Mouse (Mus musculus) limb, embryonic 11.5 days (tissue): ENCODE measurements around the gene Rxylt1. TPM values are rescaled to one million over a fixed set of nuclear protein-coding genes. Genes with fewer than 3 reads are reported as not detected.

Source experiments
- ATAC-seq: fragments of 200-750 bp; cut with Nextera tagmentation; 2 replicates; pipeline ENCODE4 v1.8.0; 2017; ENCODE audit warnings: low read depth; ENCODE audit not compliant: insufficient number of reproducible peaks, low FRiP score, low TSS enrichment
- DNase-seq: peaks from one replicate; pipeline ENCODE4 v3.0.0-alpha.2; 2015; ENCODE audit warnings: low spot score
- H3K27ac ChIP-seq: fragments of 300-500 bp; sonication (generic); replicated peaks from 2 replicates; pipeline ENCODE4 v1.5.1; 2014; ENCODE audit warnings: low read depth, mild to moderate bottlenecking, low read length
- H3K27me3 ChIP-seq: fragments of 300-500 bp; sonication (generic); 2 replicates; pipeline ENCODE4 v1.6.1; 2014; ENCODE audit warnings: mild to moderate bottlenecking, low read length, mixed read lengths; ENCODE audit not compliant: control insufficient read depth, insufficient read depth
- H3K36me3 ChIP-seq: fragments of 300-500 bp; sonication (generic); 2 replicates; pipeline ENCODE4 v1.6.1; 2014; ENCODE audit warnings: mild to moderate bottlenecking, low read length, moderate library complexity, mixed read lengths; ENCODE audit not compliant: control insufficient read depth, insufficient read depth
- H3K4me1 ChIP-seq: fragments of 300-500 bp; sonication (generic); 2 replicates; pipeline ENCODE4 v1.6.1; 2014; ENCODE audit warnings: low read length, mixed read lengths; ENCODE audit not compliant: control insufficient read depth, insufficient read depth
- H3K4me2 ChIP-seq: fragments of 300-500 bp; sonication (generic); 2 replicates; pipeline ENCODE4 v1.6.1; 2014; ENCODE audit warnings: low read depth, mild to moderate bottlenecking, moderate library complexity; ENCODE audit not compliant: severe bottlenecking
- H3K4me3 ChIP-seq: fragments of 300-500 bp; sonication (generic); 2 replicates; pipeline ENCODE4 v1.5.1; 2014; ENCODE audit warnings: low read depth, low read length
- H3K9ac ChIP-seq: fragments of 300-500 bp; sonication (generic); 2 replicates; pipeline ENCODE4 v1.6.1; 2014; ENCODE audit warnings: mild to moderate bottlenecking, low read length
- H3K9me3 ChIP-seq: fragments of 300-500 bp; sonication (generic); 2 replicates; pipeline ENCODE4 v1.6.1; 2016; ENCODE audit warnings: low read length; ENCODE audit not compliant: control insufficient read depth
- WGBS: fragments of 180-500 bp; shearing (Covaris S2); extraction: QIAGEN DNeasy Blood & Tissue Kit; methylation state at CpG from one replicate; pipeline ENCODE4 v1.1.7; 2014; 5-methylcytosine and 5-hydroxymethylcytosine counted together
- polyA plus RNA-seq: library from polyadenylated mRNA; unstranded; fragments of >200 nt; fragmentation: Nextera tagmentation; extraction: Ambion mirVana; gene quantifications from 2 replicates; pipeline ENCODE4 v1.2.1, GENCODE M21; 2014

Gene Rxylt1
- polyA plus RNA-seq, 1 experiment from 2014 or later: 48.1 TPM

GRCm38 (mm10) chr10:122047727-122048365 is 49.3 kb downstream of the Rxylt1 start:
- peak overlapping the region; percentile 70 for H3K4me3 ChIP-seq
- DNase-seq (peak; percentile 95), ATAC-seq (peak; percentile 72; the same call in 1 of the 2 replicates)
- peaks cover 3% of the 10 kb centered on the region; the same call in 1 of the 2 replicates for H3K4me1 ChIP-seq
- no peak overlapping the region for H3K27ac ChIP-seq
- H3K9ac ChIP-seq: peak overlapping the region; percentile 90
- no peaks in the 10 kb centered on the region for H3K36me3 ChIP-seq
- peak overlapping the region; percentile 75 for H3K4me2 ChIP-seq
- no peaks in the 10 kb centered on the region for H3K9me3 ChIP-seq
- 11% methylated on average over 43 of the region's 44 CpGs for WGBS
- no peaks in the 10 kb centered on the region for H3K27me3 ChIP-seq

DNA sequence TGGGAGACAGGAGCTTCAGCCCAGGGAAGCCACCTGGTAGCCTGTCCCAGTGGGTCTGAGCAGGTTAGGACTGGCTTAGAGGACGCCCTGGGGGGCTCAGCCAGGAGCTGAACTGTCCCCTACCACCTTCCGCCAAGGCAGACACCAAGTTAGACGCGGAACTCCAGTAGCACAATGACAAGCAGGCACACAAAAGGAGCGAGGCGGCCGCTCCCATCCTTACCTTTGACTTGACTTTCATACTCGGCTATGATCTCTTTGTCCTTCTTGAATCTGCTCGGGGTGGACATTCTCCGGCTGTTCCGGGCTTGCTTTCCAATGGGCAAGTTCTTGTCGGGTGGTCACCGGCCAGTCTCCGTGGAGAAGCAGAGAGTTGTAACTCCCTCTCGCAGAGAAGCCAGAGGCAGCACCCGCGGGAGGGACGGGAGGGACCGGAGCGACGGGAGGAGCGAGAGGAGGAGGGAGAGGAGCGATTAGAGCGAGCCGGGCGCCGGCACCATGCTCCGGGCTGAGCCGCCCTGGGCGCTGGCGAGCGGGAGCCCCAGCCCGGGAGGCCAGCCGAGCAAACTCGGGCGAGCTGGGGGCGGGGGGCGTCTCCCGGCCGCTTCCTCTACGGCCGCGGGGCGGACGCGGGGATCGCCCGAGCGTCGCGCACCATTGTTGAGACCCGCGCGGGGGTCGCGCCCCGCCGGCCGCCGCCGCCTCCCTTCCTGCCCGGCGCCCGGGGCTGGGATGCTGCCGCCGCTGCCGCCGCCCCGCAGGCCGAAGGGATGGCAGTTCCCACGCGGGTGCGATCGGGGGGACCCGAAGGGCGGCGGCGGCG is 50.1 kb downstream of the Rxylt1 start, which contains the start of gene Srgap1:
TSS of gene Srgap1 (minus strand) at position 412 of the 823 bp plus-strand sequence.
- no peaks in the 10 kb centered on the region for H3K27me3 ChIP-seq
- H3K36me3 ChIP-seq: no peaks in the 10 kb centered on the region
- H3K4me3 ChIP-seq: peak within 1 kb of the TSS; percentile 70
- ATAC-seq (peak; percentile 76), DNase-seq (peak; percentile 80)
- H3K4me2 ChIP-seq: peak within 1 kb of the TSS; percentile 75
- H3K27ac ChIP-seq: peak within 1 kb of the TSS; percentile 65; the same call in 1 of the 2 replicates
- under 1% methylated on average over 52 of the region's 79 CpGs for WGBS
- H3K9ac ChIP-seq: peak within 1 kb of the TSS; percentile 90
- no peaks in the 10 kb centered on the region for H3K9me3 ChIP-seq
- H3K4me1 ChIP-seq: peaks cover 3% of the 10 kb centered on the region; the same call in 1 of the 2 replicates

- Histone ChIP-seq H3K27ac (no peak overlapping the region), H3K4me2 (peak overlapping the region; percentile 75), H3K4me1 (peaks cover 3% of the 10 kb centered on the region; the same call in 1 of the 2 replicates), H3K4me3 (peak overlapping the region; percentile 70), H3K9me3 (no peaks in the 10 kb centered on the region), H3K27me3 (no peaks in the 10 kb centered on the region), H3K36me3 (no peaks in the 10 kb centered on the region), H3K9ac (peak overlapping the region; percentile 90)
- WGBS: 2% methylated on average over 13 of the region's 13 CpGs
- DNase-seq (no peak), ATAC-seq (no peak)
Measured at GRCm38 (mm10) chr10:122046511-122046903, 50.7 kb downstream of the Rxylt1 start.

DNA sequence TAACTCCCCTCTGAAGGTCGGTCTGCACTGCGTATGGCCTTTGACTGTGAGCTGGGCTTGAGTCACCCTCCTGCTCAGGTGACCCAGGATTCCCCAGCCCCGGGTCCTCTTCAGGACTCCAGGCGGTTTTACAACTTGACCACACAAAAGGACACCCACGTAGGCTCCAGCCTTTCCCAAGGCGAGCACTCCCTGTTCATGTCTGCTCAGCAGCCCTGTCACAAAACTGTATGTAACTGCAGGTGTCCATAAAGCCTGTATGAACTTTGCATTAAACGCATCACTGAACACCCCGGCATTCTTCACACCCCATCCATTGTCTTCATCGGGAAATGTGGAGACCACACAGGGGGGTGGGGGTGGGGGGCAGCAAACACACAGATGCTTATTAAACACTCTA is 51.2 kb downstream of the Rxylt1 start:
- Histone ChIP-seq H3K4me2 (peak overlapping the region; percentile 75), H3K4me3 (peak overlapping the region; percentile 70), H3K27ac (no peak overlapping the region), H3K9ac (peak overlapping the region; percentile 13; the same call in 1 of the 2 replicates), H3K9me3 (no peaks in the 10 kb centered on the region), H3K36me3 (no peaks in the 10 kb centered on the region), H3K4me1 (peaks cover 3% of the 10 kb centered on the region; the same call in 1 of the 2 replicates), H3K27me3 (no peaks in the 10 kb centered on the region)
- 28% methylated on average over 9 of the region's 9 CpGs for whole genome bisulfite sequencing
- no peak for ATAC-seq
- DNase-seq: no peak

DNA sequence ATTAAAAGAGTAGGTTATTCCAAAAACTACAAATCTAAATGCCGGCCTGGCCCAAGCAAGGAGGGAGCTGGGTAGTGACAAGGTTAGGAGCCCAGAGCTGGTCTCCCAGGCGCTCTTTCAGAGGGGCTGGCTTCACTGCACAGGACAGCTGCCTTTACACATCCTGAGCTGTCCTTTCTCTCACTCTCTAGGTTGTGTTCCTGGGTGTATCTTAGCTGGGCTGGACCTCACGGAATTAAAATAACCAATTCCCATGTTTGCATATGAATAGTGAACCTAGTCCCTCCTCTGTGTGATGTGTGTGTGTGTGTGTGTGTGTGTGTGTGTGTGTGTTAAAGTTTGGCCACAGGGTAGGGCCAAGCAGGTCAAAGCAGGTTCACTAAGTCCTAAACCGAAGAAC is 52.2 kb downstream of the Rxylt1 start:
- DNase-seq: no peak
- Histone ChIP-seq H3K27me3 (no peaks in the 10 kb centered on the region), H3K4me1 (peaks cover 3% of the 10 kb centered on the region; the same call in 1 of the 2 replicates), H3K27ac (no peak overlapping the region), H3K4me3 (no peak overlapping the region), H3K36me3 (no peaks in the 10 kb centered on the region), H3K4me2 (no peak overlapping the region), H3K9ac (no peak overlapping the region), H3K9me3 (no peaks in the 10 kb centered on the region)
- ATAC-seq: no peak
- WGBS: 75% methylated on average over 4 of the region's 4 CpGs

DNA sequence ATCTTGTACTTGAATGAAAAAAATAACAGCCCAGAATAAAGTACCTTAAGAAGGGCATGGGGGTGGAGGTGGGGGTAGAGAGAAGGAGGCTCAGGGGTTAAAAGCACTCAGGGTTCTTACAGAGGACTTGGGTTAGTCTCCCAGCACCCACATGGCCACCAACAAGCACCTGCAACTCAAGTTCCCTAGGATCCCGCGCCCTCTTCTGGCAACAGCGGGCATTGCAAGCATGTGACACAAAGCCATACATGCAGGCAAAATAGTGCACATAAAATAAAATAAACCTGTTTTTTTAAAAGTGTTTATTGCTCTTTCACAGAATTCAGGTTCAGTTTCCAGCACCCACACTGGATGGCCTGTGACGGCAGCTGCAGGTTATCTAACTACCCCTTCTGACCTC is 56.8 kb downstream of the Rxylt1 start:
- H3K36me3 ChIP-seq: no peaks in the 10 kb centered on the region
- DNase-seq (no peak), ATAC-seq (no peak)
- H3K27ac ChIP-seq: no peak overlapping the region
- H3K4me3 ChIP-seq: no peak overlapping the region
- 46% methylated on average over 4 of the region's 4 CpGs for WGBS
- H3K9me3 ChIP-seq: no peaks in the 10 kb centered on the region
- no peak overlapping the region for H3K4me2 ChIP-seq
- H3K9ac ChIP-seq: no peak overlapping the region
- H3K4me1 ChIP-seq: no peaks in the 10 kb centered on the region
- no peaks in the 10 kb centered on the region for H3K27me3 ChIP-seq

DNA sequence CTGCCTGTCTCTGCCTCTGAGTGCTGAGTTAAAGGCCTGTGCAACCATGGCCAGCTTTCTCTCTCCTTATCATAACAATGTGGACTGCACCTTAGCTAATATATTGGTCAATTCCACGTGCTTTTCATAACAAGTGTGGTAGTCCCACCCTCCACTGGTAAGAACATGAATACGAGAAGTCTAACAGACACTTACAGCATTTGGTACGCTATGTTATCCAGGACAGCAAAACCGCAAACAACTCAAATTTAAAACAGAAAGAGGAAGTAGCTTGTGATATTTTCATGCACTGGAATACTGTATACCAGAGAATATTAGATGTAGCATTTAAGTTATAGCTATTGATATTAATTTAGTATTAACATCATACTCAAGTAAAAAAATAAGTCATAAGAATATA is 57.6 kb downstream of the Rxylt1 start:
- no peaks in the 10 kb centered on the region for H3K4me1 ChIP-seq
- 92% methylated on average over 4 of the region's 4 CpGs for WGBS
- DNase-seq (no peak), ATAC-seq (no peak)
- no peaks in the 10 kb centered on the region for H3K9me3 ChIP-seq
- no peak overlapping the region for H3K4me3 ChIP-seq
- H3K4me2 ChIP-seq: no peak overlapping the region
- no peak overlapping the region for H3K9ac ChIP-seq
- no peaks in the 10 kb centered on the region for H3K27me3 ChIP-seq
- H3K27ac ChIP-seq: no peak overlapping the region
- H3K36me3 ChIP-seq: no peaks in the 10 kb centered on the region

DNA sequence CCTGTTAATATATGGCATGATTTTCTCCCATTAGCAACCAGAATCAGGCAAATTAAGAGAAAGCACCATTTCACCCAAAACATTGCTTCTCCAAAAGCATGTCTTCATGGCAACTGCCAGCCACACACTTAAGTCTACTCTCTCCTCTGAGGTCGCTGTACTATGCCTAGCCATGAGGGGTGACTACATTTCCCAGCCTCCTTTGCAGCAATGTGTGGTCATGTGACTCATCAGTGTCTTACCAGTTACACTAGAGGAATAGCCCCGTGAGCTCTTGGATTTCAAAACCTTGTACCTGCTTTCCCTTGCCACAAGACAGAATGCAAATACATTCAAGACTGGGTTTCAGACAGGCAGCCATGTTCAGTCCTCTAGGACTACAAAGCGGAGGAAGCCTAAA is 58.6 kb downstream of the Rxylt1 start:
- no peak overlapping the region for H3K4me3 ChIP-seq
- no peak overlapping the region for H3K27ac ChIP-seq
- no peak overlapping the region for H3K9ac ChIP-seq
- DNase-seq (no peak), ATAC-seq (no peak)
- no peaks in the 10 kb centered on the region for H3K9me3 ChIP-seq
- no peaks in the 10 kb centered on the region for H3K36me3 ChIP-seq
- H3K4me1 ChIP-seq: no peaks in the 10 kb centered on the region
- H3K27me3 ChIP-seq: no peaks in the 10 kb centered on the region
- WGBS: 58% methylated on average over 3 of the region's 3 CpGs
- no peak overlapping the region for H3K4me2 ChIP-seq
